Mouse (Mus musculus): ENCODE data around the gene Usp21.

Usp21 gene

DNA sequence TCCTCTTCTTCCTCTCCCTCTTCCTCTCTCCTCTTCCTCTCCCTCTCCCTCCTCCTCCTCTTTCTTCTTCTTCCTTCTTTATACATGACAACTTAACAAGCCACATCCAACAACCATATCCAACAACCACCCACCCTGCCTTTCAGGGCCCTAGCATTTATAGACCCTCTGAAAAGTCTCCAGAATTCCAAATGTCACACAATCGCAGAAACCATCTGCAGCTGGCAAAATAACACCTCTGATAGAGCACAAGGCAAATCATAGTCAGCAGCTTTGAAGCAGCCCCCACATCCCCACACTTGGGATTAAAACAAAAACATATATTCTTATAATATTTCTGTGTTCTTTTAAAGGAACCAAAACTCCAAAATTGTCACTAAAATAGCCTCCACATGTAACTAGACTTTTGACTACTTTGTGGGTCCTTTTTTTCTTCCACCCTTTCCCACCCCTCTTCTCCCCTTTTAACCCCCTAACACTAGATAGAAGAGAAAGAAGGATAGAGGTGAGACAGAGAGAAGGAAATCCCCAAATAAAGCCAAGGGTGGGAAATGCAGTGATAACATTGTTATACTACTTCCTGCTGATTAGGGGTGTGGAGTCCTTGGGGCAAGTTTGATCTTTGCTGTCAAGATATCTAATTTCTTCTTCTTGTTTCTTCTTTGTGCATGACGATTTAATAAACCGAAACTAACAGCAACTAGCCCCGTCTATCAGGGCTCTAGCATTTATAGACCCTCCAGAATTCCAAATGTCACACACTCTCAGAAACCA, 21.6 kb downstream of the Usp21 start:
- no peak for DNase-seq (ENCODE audit: low spot score)

DNA sequence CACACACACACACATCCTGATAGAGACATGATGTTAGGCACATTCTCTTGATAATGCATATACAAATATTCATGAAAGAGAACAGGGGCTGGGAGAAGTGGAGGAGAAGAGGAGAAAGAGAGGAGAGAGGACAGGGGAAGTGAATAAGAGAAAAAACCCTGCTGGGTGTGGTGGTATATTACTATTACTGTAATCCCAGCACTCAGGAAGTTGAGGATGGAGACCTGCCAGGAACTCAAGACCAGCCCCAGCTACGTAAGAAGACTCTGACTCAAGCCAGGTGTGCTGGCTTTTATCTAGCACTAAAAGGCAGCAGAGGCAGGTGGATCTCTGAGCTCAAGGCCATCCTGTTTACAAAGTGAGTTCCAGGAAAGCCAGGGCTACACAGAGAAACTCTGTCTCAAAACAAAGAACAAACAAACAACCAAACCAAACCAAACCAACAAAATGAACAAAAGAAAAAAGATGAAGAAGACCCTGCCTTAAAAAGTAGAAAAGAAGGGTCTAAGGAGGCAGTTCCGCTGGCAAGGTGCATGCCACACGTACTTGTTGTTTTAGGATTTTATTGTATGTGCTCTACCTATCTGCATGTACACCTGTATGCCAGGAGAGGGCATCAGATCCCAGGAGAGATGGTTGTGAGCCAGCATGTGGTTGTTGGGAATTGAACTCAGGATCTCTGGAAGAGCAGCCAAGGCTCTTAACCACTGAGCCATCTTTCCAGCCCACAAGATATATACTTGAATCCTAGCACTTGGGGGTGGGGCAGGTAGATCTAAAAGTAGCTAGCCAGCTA, 23.9 kb downstream of the Usp21 start:
- no peak for DNase-seq (ENCODE audit: low spot score)

DNA sequence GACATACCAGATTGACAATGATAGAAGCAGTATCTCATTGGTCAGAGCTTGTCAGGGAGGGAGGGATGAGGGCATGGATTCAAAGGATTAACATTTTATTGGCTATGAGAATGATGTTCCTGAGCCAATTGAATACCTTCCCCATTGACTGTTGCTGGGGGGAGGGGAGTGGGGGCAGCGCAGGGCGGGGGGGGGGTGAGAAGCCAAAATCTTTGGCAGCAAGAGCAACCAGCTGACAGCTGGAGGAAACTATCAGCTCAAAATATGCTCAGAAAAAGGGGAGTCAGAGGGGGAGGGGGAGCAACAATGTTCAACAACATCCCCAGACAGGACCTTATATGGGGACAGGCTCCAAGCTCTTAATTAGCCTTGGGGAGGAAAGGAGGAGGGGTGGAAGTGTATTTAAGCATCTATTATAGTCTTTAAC, 24.6 kb downstream of the Usp21 start:
- peak; percentile 90 for DNase-seq (ENCODE audit: low spot score)

DNA sequence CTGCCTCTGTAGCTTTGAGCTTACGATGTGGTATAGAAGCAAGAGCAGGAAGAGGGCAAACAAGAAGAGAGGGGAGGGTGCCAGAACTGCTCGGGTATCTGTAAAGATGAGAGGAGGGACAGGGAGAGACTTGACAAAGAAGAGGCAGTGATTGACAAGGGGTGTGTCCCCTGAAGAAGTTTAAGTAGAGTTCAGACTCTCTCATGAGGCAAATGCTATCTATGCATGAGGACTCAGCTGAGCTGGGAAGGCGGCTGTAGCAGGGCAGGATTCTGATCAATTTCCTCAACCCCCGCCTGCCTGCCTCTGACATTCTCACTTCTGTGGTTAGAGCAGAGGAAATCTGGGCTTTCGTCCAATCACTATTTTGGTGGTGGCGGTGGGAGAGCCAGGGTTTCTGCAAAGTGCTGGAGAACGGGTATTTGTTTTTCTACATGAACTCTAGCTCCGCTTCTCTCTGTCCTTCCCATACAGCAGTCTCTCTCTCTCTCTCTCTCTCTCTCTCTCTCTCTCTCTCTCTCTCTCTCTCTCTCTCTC, 25.1 kb downstream of the Usp21 start:
- peak; percentile 83 for DNase-seq (ENCODE audit: low spot score)

DNA sequence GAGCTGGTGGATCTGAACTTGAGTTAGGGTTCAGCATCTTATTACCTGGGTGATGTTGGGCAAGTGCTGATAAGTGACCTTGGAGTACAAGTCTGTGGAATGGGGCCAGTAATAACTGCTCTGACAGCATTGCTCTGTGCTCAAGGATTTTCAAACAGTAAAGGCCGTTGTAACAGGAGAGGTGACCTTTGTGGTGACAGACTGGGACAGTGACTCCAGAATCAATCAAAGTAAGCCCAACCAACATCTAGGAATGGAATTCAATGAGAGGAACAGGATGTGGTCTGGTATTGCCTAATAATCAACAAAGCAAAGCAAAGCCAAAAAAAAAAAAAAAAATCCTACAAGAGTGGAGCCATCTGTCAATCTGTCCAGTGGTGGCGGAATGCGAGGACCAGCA, 27.5 kb downstream of the Usp21 start:
- no peak for DNase-seq (ENCODE audit: low spot score)

DNA sequence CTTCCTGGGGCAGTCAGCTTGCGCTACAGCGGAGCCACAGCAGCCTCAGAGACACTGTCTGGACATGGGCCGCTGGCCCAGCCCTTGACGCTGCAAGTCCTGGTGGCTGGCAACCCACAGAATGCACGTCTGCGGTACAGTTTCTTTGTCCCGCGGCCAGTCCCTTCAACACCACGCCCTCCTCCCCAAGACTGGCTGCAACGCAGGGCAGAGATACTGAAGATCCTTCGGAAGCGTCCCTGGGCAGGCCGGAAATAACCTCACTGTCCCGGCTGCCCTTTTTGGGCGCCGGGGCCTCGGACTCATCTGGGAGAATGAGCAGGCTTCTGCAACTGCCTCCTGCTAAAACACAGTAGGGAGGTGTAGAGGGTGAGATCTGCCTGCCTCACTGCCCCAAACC, 28.9 kb downstream of the Usp21 start:
- DNase-seq (ENCODE audit: low spot score) = peak; percentile 63

DNA sequence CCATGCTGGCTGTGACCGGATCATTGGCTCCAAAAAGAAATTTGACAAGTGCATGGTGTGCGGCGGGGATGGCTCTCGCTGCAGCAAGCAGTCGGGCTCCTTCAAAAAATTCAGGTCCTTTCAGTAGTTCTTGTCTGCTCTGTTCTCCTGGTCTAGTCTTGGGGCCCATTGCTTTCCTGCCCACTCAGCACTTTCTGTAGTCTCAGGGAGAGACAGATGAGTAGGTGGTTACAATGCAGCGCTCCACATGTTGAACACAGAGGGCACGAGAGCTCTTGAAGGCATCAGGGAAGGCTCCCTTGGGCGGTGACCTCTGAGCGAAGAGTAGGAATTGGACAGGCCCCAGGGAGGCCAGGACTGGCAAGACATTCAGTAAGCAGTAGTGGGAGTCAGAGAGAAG, 30.0 kb downstream of the Usp21 start:
- DNase-seq (ENCODE audit: low spot score) = no peak

DNA sequence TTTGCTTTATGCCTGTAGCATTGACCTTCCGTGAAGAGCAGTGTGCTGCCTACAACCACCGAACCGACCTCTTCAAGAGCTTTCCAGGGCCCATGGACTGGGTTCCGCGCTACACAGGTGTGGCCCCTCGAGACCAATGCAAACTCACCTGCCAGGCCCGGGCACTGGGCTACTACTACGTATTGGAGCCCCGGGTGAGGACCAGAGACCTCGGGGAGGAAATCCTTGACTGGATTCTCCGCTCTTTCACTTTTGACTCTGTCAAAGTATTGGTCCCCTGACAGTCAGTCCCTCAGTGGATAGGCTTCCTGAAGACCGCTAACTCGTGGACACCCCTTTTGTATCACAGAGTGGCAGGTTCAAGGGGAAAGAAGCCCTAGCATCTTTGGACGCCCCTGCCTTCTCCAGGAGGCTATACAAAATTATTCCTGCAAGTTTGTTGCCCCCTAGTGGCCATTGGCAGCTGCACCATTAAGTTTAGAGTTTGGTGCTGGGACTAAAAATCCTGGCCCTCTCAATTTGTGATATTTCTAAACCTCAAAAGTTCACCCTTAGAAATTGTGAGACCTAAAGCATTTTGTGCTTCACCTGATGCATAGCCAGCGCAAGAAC, 30.7 kb downstream of the Usp21 start:
- peak; percentile 90 for DNase-seq (ENCODE audit: low spot score)

DNA sequence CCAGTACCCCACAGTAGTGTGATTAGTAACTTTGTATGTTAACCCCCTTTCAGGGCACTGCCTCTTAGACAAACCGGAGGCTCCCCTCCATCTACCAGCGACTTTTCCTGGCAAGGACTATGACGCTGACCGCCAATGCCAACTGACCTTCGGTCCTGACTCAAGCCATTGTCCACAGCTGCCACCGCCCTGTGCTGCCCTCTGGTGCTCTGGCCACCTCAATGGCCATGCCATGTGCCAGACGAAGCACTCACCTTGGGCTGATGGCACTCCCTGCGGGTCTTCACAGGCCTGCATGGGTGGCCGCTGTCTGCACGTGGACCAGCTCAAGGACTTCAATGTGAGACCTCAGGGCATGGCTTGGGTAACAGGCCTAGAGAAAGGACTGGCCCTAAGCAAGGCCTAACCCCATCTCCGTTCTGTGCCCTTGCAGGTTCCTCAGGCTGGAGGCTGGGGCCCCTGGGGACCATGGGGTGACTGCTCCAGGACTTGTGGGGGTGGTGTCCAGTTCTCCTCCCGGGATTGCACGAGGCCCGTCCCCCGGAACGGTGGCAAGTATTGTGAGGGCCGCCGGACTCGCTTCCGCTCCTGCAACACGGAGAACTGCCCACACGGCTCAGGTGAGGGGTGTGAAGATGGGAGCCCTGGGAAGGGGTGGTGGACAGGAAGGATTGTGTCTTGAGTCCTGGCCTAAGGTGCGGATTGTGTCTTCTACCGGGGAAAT, 31.5 kb downstream of the Usp21 start:
- no peak for DNase-seq (ENCODE audit: low spot score)

DNA sequence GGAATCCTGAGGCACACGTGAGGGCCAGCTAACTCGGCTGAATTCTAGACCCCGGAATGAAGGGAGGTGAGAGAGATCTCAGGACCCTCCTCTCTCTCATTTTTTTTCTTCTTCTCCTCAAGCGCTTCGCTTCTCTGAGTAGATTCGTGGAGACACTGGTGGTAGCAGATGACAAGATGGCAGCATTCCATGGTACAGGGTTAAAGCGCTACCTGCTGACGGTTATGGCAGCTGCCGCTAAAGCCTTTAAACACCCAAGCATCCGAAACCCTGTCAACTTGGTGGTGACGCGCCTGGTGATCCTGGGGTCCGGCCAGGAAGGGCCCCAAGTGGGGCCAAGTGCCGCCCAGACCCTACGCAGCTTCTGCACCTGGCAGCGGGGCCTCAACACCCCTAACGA, 35.4 kb downstream of the Usp21 start:
- no peak for DNase-seq (ENCODE audit: low spot score)

DNA sequence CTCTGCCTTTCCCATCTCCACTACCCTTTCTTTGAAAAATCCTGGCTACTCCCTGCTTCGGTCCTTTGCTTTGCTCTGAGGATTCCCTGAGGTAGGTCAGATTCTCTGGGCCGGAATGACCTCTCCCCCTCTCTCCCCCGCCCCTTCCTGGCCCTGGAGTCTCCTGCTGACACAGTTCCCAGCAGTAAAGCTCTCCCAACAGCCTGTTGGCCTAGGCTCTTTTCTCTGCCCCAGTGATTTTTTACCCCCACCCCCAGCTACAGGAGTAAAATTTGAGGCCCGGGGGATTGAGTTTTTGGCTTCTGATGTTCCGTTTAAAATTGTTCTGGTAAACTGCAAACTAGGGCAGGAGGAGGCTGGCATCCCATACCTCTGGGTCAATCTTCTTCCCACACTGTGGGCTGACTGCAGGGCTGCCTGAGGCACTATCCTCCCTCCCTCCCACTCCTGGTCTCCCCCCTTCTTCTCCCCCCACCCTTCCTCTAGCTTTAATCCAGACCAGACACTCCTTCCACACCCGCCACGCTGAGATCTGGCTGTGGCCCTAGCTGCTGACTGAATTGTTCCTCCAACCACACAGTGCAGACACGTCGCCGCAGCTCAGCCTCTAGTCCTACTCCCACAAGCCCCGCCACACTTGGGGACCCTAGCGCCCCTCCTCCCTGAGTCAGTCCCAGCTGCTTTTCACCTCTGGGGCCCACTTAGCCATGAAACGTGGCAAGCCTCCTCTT, 36.0 kb downstream of the Usp21 start:
- peak; percentile 49 for DNase-seq (ENCODE audit: low spot score)

DNA sequence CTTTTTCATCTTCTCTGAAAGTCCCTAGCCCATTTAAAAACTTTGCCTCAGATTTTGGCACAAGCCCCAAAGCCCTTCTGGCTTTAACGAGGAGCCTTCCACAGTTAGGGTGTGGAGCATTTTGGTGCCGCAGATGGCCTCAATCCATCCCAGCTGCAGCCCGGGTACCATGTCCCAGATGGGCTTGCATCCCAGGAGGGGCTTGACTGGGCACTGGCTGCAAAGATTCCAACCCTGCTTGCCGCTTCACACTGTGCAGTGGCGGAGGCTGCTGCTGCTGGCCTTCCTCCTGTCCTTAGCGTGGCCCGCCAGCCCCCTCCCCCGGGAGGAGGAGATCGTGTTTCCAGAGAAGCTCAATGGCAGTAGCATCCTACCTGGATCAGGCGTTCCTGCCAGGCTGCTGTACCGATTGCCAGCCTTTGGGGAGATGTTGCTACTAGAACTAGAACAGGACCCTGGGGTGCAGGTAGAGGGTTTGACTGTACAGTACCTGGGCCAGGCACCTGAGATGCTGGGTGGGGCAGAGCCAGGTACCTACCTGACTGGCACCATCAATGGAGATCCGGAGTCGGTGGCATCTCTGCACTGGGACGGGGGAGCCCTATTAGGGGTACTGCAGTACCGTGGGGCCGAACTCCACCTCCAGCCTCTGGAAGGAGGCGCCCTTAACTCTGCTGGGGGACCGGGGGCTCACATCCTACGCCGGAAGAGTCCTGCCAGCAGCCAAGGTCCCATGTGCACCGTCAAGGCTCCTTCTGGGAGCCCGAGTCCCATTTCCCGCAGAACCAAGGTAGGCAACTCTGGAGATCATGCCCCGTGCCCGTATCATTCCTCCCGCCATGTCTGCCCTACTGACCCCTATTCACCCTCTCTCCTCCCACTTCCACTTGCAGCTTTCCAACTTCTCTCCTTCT, 36.9 kb downstream of the Usp21 start, which contains the start of gene Ndufs2:
TSS of gene Ndufs2 (minus strand) at position 709 of the 914 bp plus-strand sequence.
- peak; percentile 54 for DNase-seq (ENCODE audit: low spot score)

DNA sequence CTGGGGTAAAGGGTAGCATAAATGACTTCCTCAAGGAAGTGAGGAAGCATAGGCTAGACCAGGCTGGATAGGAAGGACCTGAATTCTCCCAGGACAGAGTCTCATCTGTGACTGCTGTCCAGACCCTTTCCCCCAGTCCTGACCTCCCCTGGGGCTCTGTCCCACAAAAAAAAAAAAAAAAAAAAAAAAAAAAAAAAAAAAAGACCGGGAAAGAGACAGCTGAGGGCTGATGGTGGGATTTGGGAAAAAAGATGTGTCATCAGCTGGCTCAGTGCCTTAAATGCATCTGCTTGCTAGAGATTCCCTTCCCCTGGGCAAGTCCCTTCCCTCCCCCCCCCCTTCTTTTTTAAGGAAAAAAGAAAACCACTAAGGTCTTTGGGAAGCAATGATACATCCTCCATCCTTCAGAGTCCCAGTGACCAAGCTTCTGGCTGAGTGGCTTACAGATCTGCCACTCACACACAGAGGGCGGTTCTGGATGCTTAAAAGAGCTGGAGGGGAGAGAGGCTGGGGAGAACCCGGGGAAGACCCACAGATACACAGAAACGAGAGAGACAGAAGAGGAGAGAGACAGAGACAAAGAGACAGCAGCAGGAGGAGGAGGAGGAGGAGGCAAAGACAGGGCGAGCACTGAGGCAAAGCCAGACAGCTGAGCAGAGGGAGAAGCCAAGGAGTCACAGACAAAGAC, 37.7 kb downstream of the Usp21 start, which contains the start of gene Adamts4:
TSS of gene Adamts4 (plus strand) at position 509 of the 688 bp plus-strand sequence.
- peak; percentile 86 for DNase-seq (ENCODE audit: low spot score)

DNA sequence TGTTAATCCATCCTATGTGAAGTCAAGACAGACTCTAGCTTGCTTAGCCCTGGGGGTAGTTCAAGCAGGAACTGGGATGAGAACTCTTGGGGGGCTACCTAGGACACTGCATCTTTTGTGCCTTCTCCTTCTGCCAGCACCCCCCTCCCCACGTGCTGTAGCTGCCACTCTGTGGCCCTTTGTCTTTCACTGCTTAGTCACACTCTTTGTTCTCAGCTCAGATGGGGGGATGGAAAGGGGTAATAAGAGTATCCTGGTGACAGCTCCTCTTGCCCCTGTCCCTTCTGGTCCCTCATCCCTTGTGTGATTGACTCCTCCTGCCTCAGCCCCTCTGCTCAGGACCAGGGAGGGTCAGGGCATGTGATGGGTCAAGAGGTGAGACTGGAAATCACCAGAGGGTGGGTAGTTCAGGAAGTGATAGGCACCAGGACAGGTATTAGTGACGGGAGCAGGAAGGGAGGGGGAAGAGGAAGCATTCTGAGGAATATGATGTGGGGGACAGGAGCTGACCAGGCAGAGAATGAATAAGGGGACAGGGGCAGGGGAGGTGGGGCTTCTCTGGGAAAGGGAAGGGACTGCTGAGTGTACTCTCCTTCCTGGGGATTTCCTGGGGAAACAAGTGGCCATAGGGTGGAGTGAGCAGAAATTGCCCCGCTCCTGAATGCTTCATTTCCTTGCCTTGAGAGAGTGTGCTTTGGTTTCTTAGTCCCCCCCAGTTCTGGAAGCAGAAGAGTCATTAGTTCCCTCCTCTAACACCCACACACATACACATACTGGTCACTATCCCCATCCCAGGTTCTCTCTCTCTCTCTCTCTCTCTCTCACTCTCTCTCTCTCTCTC, 39.2 kb downstream of the Usp21 start:
- DNase-seq (ENCODE audit: low spot score) = peak; percentile 44

DNA sequence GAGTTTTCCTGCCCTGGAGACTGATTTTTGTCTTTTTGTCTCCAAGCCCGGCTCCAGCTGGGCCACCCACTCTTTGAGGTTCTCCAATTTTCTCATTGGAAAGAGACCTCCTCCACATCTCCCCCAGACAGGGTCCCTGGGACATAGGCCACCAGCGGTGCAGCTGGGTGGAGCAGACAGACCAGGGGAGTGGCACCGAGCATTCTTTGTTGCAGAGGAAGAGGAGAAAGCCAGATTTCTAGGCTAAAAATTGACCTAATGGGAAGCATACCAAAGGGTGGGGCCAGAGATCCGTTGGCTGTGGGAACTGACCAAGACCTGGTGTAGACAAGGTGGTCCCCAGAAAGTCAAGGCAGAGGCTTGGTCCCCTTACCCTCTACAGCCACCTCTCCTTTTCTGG, 39.9 kb downstream of the Usp21 start:
- peak; percentile 18 for DNase-seq (ENCODE audit: low spot score)

DNA sequence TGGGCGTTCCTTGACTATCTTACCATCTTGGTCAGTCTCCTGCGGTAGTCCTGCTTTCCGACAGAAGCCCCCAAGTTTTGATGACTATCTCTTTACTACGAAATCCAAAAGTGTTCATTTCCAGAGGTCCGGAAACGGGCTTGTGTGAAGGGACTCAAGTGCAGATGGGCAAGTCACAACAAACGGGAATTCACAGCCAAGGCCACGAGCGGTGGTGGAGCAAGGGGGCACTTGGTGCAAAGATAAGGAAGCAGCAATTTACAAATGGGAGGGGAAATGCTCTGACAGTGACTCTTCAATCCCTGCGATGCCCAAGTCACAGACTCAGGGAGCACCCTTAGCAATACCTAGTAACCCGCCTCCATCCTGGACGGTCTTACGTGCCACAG, 40.3 kb downstream of the Usp21 start:
- DNase-seq (ENCODE audit: low spot score) = peak; percentile 67

DNA sequence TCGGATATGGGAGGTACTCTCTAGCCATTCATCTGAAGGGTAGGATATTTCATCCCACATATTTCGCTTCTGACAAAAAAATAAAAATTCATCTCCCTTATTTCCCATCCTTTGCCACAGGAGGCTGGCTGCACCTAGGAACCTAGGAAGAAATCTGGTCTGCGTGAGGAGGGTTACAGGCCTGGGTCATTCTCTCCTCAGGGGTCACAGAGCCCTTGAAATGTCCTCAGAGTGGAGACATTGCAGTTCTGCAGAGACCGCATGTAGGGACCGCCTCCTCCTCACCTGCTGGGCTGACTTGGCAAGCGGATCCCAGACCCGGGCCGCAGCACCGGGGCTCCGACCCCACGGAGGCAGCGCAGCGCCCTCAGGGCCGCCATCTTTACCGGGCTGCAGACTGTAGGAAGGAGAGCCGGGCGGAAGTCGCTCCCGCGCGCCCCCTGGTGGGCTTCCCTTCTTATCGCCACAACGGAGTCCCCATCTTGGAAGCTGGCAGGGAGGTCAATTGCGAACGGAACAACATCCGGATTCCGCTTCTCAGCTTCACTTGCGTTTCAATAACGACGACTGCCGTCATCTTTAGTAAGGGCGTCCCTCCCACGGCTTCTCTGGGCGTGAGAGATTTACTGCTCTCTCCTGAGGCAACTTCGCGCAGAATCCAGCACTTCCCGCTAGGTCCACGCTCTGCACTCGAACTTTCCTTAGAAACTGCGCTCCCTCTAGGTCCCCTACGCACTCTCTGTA, 40.9 kb downstream of the Usp21 start:
- DNase-seq (ENCODE audit: low spot score) = peak; percentile 99

DNA sequence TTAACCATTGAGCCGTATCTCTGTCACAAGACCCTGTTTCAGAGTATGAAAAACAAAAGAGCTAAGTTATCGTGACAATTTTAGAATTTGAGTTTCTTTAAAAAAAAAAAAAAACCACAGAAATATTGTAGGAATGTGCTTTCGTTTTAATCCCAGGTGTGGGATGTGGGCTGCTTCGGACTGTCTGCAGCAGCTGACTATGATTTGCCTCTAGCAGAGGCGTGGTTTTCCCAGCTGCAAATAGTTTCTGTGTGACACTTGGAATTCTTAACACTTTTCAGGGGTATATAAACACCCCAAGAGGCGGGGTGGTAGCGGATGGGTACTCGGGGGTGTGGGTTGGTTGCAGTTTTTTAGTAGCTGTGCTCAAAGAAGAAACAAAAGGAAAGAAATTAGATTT, 42.4 kb downstream of the Usp21 start:
- DNase-seq (ENCODE audit: low spot score) = no peak

Data from MN1 (cell line).